Mouse (Mus musculus): ENCODE data around the gene Ano8.

DNA sequence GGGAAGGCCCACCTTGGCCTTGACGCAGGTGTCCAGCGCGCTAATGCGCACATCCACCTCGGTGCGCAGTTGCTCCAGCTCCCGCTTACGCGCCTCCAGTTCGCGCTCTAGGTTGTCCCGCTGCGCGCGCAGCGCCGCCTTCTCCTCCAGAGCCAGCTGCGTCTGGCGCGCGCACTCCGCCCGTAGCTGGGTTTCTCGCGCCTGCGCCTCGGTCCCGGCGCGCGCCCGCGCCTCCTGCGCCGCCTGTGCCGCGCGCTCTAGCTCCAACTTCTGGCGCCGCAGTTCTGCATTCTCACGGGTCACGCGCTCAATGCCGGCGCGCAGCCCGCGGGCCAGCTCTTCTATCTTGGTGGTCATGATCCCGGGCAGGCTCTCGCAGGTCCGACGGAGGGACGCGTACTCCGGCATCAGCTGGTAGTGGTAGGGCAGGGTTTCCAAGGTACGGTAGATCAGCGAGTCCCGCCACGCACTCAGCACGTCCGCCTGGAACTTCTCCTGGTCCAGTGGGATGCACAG, 21.9 kb upstream of the Ano8 start:
- no peak for TF ChIP-seq POLR2A (IDR thresholded peaks at IDR 0.05; ENCODE audit: extremely low read depth, insufficient read depth, low read length)
- TF ChIP-seq CTCF (IDR thresholded peaks at IDR 0.05; ENCODE audit: low read depth, low read length) = no peak
